Mouse (Mus musculus) forebrain, embryonic 16.5 days (tissue): ENCODE measurements around the gene Rab9. TPM values are rescaled to one million over a fixed set of nuclear protein-coding genes. Genes with fewer than 3 reads are reported as not detected.
"Not testable (repeated sequence)": the region's sequence is repeated elsewhere in the genome, so short reads cannot be mapped to it uniquely, and the experiment has no call there.

Source experiments
- ATAC-seq: fragments of 200-750 bp; cut with Nextera tagmentation; 2 replicates; pipeline ENCODE4 v1.8.0; 2017; ENCODE audit warnings: mild to moderate bottlenecking, moderate library complexity
- H3K27ac ChIP-seq: fragments of 300-500 bp; sonication (generic); 2 replicates; pipeline ENCODE4 v1.5.1; 2014; ENCODE audit warnings: low read length, control low read depth
- H3K27me3 ChIP-seq: fragments of 300-500 bp; sonication (generic); replicated peaks from 2 replicates; pipeline ENCODE4 v1.6.1; 2014; ENCODE audit warnings: low read length; ENCODE audit not compliant: control insufficient read depth, insufficient read depth
- H3K36me3 ChIP-seq: fragments of 300-500 bp; sonication (generic); 2 replicates; pipeline ENCODE4 v1.6.1; 2014; ENCODE audit not compliant: control insufficient read depth, insufficient read depth
- H3K4me1 ChIP-seq: fragments of 300-500 bp; sonication (generic); replicated peaks from 2 replicates; pipeline ENCODE4 v1.6.1; 2014; ENCODE audit warnings: low read length; ENCODE audit not compliant: control insufficient read depth, insufficient read depth
- H3K4me2 ChIP-seq: fragments of 300-500 bp; sonication (generic); 2 replicates; pipeline ENCODE4 v1.6.1; 2014; ENCODE audit warnings: mild to moderate bottlenecking, low read length, control low read depth
- H3K4me3 ChIP-seq: fragments of 300-500 bp; sonication (generic); replicated peaks from 2 replicates; pipeline ENCODE4 v1.5.1; 2014; ENCODE audit warnings: mild to moderate bottlenecking, low read length, control low read depth
- H3K9ac ChIP-seq: fragments of 300-500 bp; sonication (generic); replicated peaks from 2 replicates; pipeline ENCODE4 v1.6.1; 2014; ENCODE audit warnings: low read depth, low read length, control low read depth
- H3K9me3 ChIP-seq: fragments of 300-500 bp; sonication (generic); 2 replicates; pipeline ENCODE4 v1.6.1; 2016; ENCODE audit warnings: low read length; ENCODE audit not compliant: control insufficient read depth
- WGBS: fragments of 180-500 bp; shearing (Covaris S2); extraction: QIAGEN DNeasy Blood & Tissue Kit; methylation state at CpG from one replicate; pipeline ENCODE4 v1.1.7; 2014; 5-methylcytosine and 5-hydroxymethylcytosine counted together
- polyA plus RNA-seq: library from polyadenylated mRNA; unstranded; fragments of >200 nt; fragmentation: Nextera tagmentation; extraction: Ambion mirVana; gene quantifications from 2 replicates; pipeline ENCODE4 v1.2.1, GENCODE M21; 2015

The Rab9 gene
- polyA plus RNA-seq = 50.2 and 55.7 TPM in 2 replicates

DNA sequence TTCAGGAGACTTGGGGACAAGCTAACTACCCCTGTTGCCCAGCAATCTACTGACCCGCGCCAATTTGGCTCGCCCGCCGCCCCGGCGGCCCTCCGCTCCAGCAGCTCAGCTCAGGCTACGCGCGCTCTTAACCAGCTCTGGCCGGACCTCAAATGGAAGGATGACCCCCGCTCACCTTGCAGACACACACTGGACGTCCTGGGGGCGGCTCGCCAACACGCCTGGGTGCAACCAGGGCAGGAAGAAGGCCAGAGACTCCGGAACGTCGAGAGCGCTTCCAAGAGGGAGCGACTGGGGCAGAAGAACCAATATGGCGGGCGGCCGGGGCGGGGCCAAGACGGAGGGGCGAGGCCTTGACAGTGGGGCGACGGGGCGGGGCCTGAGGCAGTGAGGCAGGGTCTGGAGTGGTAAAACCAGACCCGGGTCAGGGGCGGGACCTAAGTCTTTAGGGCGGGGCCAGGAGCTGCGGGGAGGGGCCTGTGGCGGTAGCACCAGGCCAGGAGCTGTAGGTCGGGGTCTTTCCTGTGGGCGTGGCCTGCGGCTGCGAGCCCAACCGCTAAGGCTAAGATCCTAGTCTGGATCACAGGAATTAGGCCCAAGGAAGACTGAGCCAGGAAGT is at the start of gene Rab9:
Rab9 (minus strand) TSS at position 503 of the 619 bp plus-strand sequence.
- Histone ChIP-seq H3K9ac (peak within 1 kb of the TSS; percentile 68), H3K9me3 (no peaks in the 10 kb centered on the region), H3K4me3 (peak within 1 kb of the TSS; percentile 68), H3K4me2 (peak within 1 kb of the TSS; percentile 74), H3K27ac (peak within 1 kb of the TSS; percentile 75), H3K27me3 (no peaks in the 10 kb centered on the region), H3K4me1 (peaks cover 4% of the 10 kb centered on the region), H3K36me3 (no peaks in the 10 kb centered on the region)
- ATAC-seq = peak; percentile 98
- WGBS = 18% methylated on average over 33 of the region's 41 CpGs

DNA sequence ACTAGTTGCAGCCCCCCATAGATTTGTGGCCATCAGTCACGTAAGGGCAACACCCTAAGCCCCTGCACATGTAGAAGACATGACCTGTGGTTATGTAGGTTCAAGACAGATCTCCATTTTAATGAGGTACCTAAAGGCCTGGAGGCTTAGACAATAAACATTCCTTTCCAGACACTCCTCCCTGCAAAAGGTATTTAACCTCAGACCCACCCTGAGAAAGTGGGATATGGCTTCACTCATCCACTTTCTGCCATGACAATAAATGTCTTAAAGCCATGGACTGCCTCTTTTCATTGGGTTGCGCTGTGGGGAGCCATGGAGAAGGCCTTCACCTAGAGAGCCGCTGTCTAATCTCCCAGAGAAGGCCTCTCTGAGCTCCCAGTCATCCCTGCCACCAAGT is 48.5 kb upstream of the Rab9 start:
- Histone ChIP-seq H3K4me3 (no peak overlapping the region), H3K4me1 (no peaks in the 10 kb centered on the region), H3K36me3 (no peaks in the 10 kb centered on the region), H3K27ac (no peak overlapping the region), H3K9ac (no peak overlapping the region), H3K27me3 (no peaks in the 10 kb centered on the region), H3K9me3 (no peaks in the 10 kb centered on the region), H3K4me2 (no peak overlapping the region)
- no peak for ATAC-seq
- WGBS = 84% methylated on average over 3 of the region's 3 CpGs

DNA sequence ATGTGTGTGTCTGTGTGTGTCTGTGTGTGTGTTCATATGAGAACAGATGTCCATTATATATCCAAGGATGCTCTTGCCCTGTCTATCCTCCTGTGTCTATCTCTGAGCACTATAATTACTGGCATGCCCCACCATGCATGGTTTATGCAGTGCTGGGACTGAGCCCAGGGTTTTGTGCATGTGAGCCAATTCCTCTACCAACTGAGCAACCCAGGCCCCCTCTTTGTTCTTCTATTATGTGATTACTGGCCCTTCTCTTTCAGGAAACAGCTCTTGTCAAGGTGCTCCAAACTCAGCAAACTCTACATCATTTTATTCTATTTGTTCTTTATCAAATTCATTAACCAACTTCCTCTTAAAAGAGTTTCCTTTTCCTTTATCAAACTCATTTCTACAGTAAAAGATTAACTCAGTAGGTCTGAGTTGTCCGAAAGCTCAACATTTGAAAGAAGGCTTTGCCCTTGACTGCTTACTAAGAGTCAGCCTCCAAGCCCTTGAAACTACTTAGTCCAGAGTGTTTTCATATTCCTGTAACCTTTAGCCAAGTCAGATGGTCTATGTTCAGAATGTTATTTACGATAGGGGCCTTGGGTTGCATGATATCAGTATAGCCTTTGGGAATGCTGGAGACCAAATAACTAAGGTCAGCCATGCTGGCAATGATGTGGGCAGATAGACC is 46.1 kb upstream of the Rab9 start:
- no peaks in the 10 kb centered on the region for H3K36me3 ChIP-seq
- H3K4me3 ChIP-seq = no peak overlapping the region
- H3K27me3 ChIP-seq = no peaks in the 10 kb centered on the region
- no peak overlapping the region for H3K27ac ChIP-seq
- 95% methylated on average over 2 of the region's 2 CpGs for WGBS
- no peak overlapping the region for H3K4me2 ChIP-seq
- no peaks in the 10 kb centered on the region for H3K4me1 ChIP-seq
- H3K9ac ChIP-seq = no peak overlapping the region
- H3K9me3 ChIP-seq = no peaks in the 10 kb centered on the region
- no peak for ATAC-seq

DNA sequence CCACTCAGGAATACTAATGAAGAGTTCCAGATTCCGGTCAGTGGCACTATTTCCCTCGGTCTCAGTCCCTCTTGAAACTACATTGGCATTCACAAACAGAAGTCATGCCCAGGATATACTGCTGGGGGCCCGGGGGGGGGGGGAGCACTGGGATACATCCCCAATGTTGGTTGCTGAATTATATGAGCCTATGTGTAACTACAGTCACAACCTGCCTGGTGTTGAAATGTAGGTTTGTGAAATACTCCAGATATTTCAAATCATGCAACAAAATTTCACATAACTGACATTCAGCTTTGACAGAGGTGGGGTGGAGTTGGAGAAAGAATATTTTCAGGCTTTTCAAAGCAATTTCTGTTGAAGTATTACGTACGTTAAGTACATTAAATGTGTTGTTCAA is 41.1 kb upstream of the Rab9 start:
- WGBS = 88% methylated on average over 5 of the region's 5 CpGs
- Histone ChIP-seq H3K4me2 (no peak overlapping the region), H3K4me1 (no peaks in the 10 kb centered on the region), H3K4me3 (no peak overlapping the region), H3K36me3 (no peaks in the 10 kb centered on the region), H3K9ac (no peak overlapping the region), H3K9me3 (no peaks in the 10 kb centered on the region), H3K27me3 (no peaks in the 10 kb centered on the region; the same call in 1 of the 2 replicates), H3K27ac (no peak overlapping the region)
- ATAC-seq = no peak

DNA sequence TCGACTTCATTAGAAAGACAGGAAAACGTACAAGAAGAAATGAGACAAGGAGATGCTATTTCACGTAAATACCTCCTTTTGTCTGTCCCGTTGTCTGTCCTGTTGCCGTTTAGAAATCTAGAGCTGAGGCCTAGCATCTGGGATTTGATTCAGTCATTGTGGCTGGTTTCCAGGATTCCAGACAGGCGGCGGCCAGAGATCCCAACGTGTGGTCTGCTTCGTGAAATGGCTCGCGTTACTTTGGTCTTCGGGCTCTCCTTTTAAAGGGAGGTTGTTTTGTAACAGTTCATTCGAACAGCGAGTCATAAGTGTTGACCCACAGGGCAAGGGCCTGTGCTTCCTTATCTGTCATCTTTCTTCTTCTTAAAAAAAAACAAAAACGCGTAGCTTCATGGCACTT is 38.7 kb upstream of the Rab9 start, which contains the start of gene Tceanc:
Tceanc (minus strand) TSS at position 223 of the 400 bp plus-strand sequence.
- ATAC-seq = no peak
- WGBS = 68% methylated on average over 16 of the region's 16 CpGs
- H3K9me3 ChIP-seq = no peaks in the 10 kb centered on the region

DNA sequence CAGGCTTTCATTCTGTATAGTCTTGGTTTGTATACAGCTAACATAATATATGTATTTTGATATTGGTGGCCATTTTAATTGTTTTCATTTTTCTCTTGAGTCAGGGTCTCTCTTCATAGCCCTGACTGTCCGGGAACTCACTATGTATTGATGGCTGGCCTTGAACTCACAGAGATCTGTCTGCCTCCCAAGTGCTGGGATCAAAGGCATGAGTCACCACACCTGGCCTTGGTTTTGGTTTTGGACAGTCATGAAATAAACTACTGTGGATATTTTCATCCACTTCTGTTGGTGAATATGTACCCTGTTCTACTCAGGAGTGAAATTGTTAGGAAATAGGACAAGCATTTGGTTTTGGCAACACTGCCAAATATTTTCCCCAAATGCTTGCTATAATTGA is 37.0 kb upstream of the Rab9 start:
- H3K27ac ChIP-seq = no peak overlapping the region
- no peaks in the 10 kb centered on the region; the same call in 1 of the 2 replicates for H3K27me3 ChIP-seq
- no peaks in the 10 kb centered on the region for H3K4me1 ChIP-seq
- no peak overlapping the region for H3K9ac ChIP-seq
- 83% methylated on average over 1 of the region's 1 CpGs for WGBS
- no peak overlapping the region for H3K4me3 ChIP-seq
- no peaks in the 10 kb centered on the region for H3K36me3 ChIP-seq
- H3K4me2 ChIP-seq = no peak overlapping the region
- H3K9me3 ChIP-seq = no peaks in the 10 kb centered on the region
- no peak for ATAC-seq

More for the DNA sequence above, 38.7 kb upstream of the Rab9 start, which contains the start of gene Tceanc:
- H3K4me2 ChIP-seq = no peak within 1 kb of the TSS
- H3K27ac ChIP-seq = no peak within 1 kb of the TSS
- H3K27me3 ChIP-seq = no peaks in the 10 kb centered on the region; the same call in 1 of the 2 replicates
- no peak within 1 kb of the TSS for H3K9ac ChIP-seq
- no peak within 1 kb of the TSS for H3K4me3 ChIP-seq
- no peaks in the 10 kb centered on the region for H3K4me1 ChIP-seq
- H3K36me3 ChIP-seq = no peaks in the 10 kb centered on the region

DNA sequence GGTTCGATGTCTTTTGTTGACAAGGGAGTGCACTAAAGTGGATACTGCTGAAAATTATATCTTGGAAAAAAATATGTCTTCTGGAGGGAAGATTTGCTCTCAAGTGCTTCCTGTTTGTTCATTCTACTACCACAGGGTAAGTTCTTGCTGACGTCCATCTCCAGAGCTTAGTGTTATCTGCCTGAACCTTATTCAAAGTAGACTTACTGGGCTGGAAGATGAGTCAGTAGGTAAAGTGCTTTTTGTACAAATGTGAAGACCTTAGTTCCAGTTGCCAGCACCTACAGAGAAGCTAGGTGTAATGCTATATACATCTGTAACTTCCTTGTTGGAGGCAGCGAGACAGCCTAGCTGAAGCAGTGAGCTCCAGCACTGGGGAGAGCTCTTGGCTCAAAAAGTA is 36.3 kb upstream of the Rab9 start:
- H3K36me3 ChIP-seq = no peaks in the 10 kb centered on the region
- no peaks in the 10 kb centered on the region for H3K4me1 ChIP-seq
- no peak overlapping the region for H3K27ac ChIP-seq
- no peak overlapping the region for H3K4me2 ChIP-seq
- no peak overlapping the region for H3K4me3 ChIP-seq
- H3K9ac ChIP-seq = no peak overlapping the region
- 88% methylated on average over 3 of the region's 3 CpGs for WGBS
- no peak for ATAC-seq
- no peaks in the 10 kb centered on the region; the same call in 1 of the 2 replicates for H3K27me3 ChIP-seq
- H3K9me3 ChIP-seq = no peaks in the 10 kb centered on the region

DNA sequence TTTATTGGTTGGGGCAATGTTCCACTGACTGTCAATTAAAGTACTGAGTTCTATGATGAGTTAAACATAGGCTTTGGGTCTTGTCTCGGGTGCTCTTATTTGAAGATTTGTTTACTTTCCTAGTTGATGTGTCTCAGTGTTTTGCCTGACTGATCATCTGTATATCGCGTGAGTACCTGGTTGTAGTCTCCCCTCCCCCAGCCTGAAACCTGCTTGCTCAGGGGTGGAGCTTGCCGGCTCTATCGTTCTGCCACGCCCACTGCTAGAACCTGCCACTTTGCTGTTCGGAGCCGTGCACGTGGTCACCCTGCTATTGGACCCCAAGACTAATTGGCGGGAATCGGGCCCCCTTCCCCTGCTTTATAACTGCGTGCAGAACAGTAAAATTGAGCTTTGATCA is 34.4 kb upstream of the Rab9 start:
- ATAC-seq, H3K27me3 ChIP-seq, H3K4me3 ChIP-seq, H3K27ac ChIP-seq, H3K9ac ChIP-seq, H3K36me3 ChIP-seq, H3K4me1 ChIP-seq, H3K9me3 ChIP-seq: not testable (repeated sequence)
- peak overlapping the region; percentile 17; the same call in 1 of the 2 replicates for H3K4me2 ChIP-seq
- WGBS = 29% methylated on average over 12 of the region's 12 CpGs

DNA sequence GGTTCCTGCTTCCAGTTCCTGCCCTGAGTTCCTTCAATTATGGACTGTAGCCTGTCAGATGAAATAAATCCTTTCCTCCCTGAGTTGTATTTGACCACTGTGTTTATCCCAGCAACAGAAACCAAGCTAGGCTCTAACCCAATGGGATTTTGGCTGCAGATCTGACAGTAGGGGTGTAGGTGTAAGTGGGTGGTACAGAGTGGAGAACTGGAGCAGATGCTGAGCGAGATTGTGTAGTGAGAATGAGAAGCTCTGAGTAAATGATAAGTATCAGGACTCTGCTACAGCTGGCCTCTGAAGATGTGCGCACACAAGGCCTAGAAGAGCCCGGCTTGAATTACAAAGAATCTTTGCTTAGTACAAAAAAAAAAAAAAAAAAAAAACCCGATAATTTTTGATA is 32.4 kb upstream of the Rab9 start:
- no peak overlapping the region for H3K4me3 ChIP-seq
- no peak overlapping the region for H3K9ac ChIP-seq
- no peak for ATAC-seq
- no peaks in the 10 kb centered on the region for H3K36me3 ChIP-seq
- H3K27me3 ChIP-seq = no peaks in the 10 kb centered on the region; the same call in 1 of the 2 replicates
- no peaks in the 10 kb centered on the region for H3K9me3 ChIP-seq
- no peak overlapping the region for H3K27ac ChIP-seq
- no peak overlapping the region for H3K4me2 ChIP-seq
- H3K4me1 ChIP-seq = peaks cover 4% of the 10 kb centered on the region; the same call in 1 of the 2 replicates
- WGBS = 94% methylated on average over 4 of the region's 4 CpGs
